8 mouse cellular contexts compared by ENCODE assay signal in the genomic region with DNA sequence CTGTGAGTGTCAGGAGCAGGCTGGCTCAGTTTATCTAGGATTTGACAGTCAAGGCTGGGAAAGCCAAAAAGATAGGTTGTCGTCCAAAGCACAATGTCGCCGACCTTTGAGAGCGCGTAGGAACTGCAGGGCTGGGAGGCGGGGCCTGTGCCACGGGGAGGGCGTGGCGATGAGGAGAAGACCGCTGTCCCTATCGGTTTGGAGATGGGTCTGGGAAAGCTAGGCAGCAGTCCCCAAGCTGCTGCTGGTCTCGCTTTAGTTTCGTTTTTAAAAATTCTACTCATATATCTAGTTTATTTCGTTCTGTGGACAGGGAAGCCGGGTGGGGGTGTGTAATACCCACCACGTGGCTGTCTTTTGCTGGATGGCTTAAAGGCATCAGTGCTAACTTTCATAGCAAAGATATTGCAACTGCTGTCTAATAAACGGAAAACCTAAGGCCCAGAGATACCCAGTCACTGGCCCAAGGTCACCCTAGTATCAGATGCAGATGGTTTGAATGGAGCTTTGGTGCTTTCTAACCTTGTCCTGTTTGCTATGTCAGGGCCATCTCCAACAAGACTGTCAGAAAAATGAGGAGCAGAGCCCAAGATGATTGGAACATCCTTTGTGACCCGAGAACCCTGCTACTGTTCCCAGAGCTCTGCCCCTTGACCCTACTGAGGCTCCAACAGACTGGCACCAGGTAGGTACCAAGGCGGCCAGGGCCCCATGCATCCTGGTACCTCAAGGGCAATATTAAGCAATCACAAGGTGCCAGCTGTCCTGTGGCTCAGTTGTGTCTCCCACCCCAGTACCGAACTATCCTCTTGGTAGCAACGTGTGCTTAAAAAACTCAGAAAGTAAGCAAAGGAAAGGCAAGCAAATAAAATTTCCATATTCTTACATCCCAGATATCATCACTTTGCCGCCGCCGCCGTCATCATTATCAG. TPM values are rescaled to one million over a fixed set of nuclear protein-coding genes. Genes with fewer than 3 reads are reported as not detected.
DNase-seq lines count a peak whose midpoint lies in the region; ATAC-seq and TF ChIP-seq lines count a peak whose summit lies in the region.

No protein-coding gene starts in this region.

- no peak for ATAC-seq in forebrain, embryonic 11.5 days (replicated peaks; ENCODE audit: low FRiP score)
- peak; percentile 57; the same call in 1 of the 2 replicates for ATAC-seq in neural tube, embryonic 15.5 days (ENCODE audit: low FRiP score)

- H3K27ac ChIP-seq in ES-Bruce4 (ENCODE audit: insufficient read depth, low read length), result no peak overlapping the region
- H3K27ac ChIP-seq in forebrain, embryonic 11.5 days (ENCODE audit: low read depth, low read length), result no peak overlapping the region
- no peak overlapping the region; the same call in 1 of the 2 replicates for H3K27ac ChIP-seq in neural tube, embryonic 15.5 days (replicated peaks)

- no peak overlapping the region for H3K9ac ChIP-seq in ES-Bruce4 (ENCODE audit: low read depth, poor library complexity, severe bottlenecking)
- no peak overlapping the region for H3K9ac ChIP-seq in forebrain, embryonic 11.5 days (ENCODE audit: low read length)
- peak overlapping the region; percentile 38 for H3K9ac ChIP-seq in neural tube, embryonic 15.5 days (replicated peaks)

- intact Hi-C loops in heart, postnatal 14 days (cut with DNase I), result loop anchor here (5.0 kb wide), 4 partner anchors 33 to 423 kb away; a partner anchor contains a TSS

- no peak for TF ChIP-seq POLR2A in ES-Bruce4 (IDR thresholded peaks at IDR 0.05; ENCODE audit: insufficient read depth, low read length)
- no peak for TF ChIP-seq POLR2A in lung, adult 2 months (IDR thresholded peaks at IDR 0.05; ENCODE audit: borderline replicate concordance, extremely low read depth, low read depth, low read length)

- H3K36me3 ChIP-seq in ES-Bruce4 (ENCODE audit: control insufficient read depth, insufficient read depth, low read length, poor library complexity, severe bottlenecking), result no peaks in the 10 kb centered on the region
- H3K36me3 ChIP-seq in forebrain, embryonic 11.5 days (ENCODE audit: control insufficient read depth, insufficient read depth, low read length), result no peaks in the 10 kb centered on the region
- no peaks in the 10 kb centered on the region for H3K36me3 ChIP-seq in neural tube, embryonic 15.5 days

- no peak for TF ChIP-seq EP300 in ES-Bruce4 (IDR thresholded peaks at IDR 0.05; ENCODE audit: insufficient read depth, low read depth, low read length)

- H3K4me1 ChIP-seq in ES-Bruce4 (ENCODE audit: control insufficient read depth, insufficient read depth, low read length), result no peaks in the 10 kb centered on the region
- peaks cover 4% of the 10 kb centered on the region for H3K4me1 ChIP-seq in forebrain, embryonic 11.5 days (replicated peaks; ENCODE audit: control insufficient read depth, insufficient read depth, low read length)
- no peaks in the 10 kb centered on the region; the same call in 1 of the 2 replicates for H3K4me1 ChIP-seq in lung, adult 2 months (ENCODE audit: control insufficient read depth, insufficient read depth, low read length)
- peaks cover 23% of the 10 kb centered on the region for H3K4me1 ChIP-seq in neural tube, embryonic 15.5 days

- DNase-seq in c-Kit-positive CD71-negative TER-119-negative erythroid progenitor cells, embryonic 14.5 days (ENCODE audit: low read depth), result peak; percentile 79
- DNase-seq in forebrain, embryonic 11.5 days (ENCODE audit: low spot score), result peak; percentile 80
- peak; percentile 83 to 89 for DNase-seq in heart, postnatal 14 days
- DNase-seq in kidney, postnatal 4 days, result peak; percentile 90 to 93
- DNase-seq in lung, adult 2 months, result peak; percentile 74
- peak; percentile 92 for DNase-seq in testis, postnatal 10 days (ENCODE audit: low spot score)

- peak; percentile 71 for TF ChIP-seq CTCF in ES-Bruce4 (IDR thresholded peaks at IDR 0.05; ENCODE audit: low read depth, low read length)
- peak; percentile 37; the same call in 1 of the 2 replicates for TF ChIP-seq CTCF in lung, adult 2 months (IDR thresholded peaks at IDR 0.05; ENCODE audit: insufficient read depth, low read length)

- H3K4me3 ChIP-seq in ES-Bruce4 (ENCODE audit: low read depth, low read length), result no peak overlapping the region
- H3K4me3 ChIP-seq in forebrain, embryonic 11.5 days (ENCODE audit: low read depth, low read length), result peak overlapping the region; percentile 14
- peak overlapping the region; percentile 45 for H3K4me3 ChIP-seq in lung, adult 2 months (replicated peaks; ENCODE audit: extremely low read depth, low read depth, low read length)
- H3K4me3 ChIP-seq in neural tube, embryonic 15.5 days (replicated peaks), result peak overlapping the region; percentile 47

- H3K9me3 ChIP-seq in ES-Bruce4 (replicated peaks; ENCODE audit: control insufficient read depth, insufficient read depth, low read length, poor library complexity, severe bottlenecking), result peaks cover 6% of the 10 kb centered on the region; the same call in 1 of the 2 replicates
- no peaks in the 10 kb centered on the region for H3K9me3 ChIP-seq in forebrain, embryonic 11.5 days (ENCODE audit: control insufficient read depth, low read length)
- H3K9me3 ChIP-seq in neural tube, embryonic 15.5 days (replicated peaks), result no peaks in the 10 kb centered on the region

- 23% methylated on average over 25 of the region's 25 CpGs for WGBS in forebrain, embryonic 11.5 days
- 15% methylated on average over 25 of the region's 25 CpGs for WGBS in lung, adult 2 months
- 24% methylated on average over 25 of the region's 25 CpGs for WGBS in neural tube, embryonic 15.5 days

- no peaks in the 10 kb centered on the region for H3K27me3 ChIP-seq in ES-Bruce4 (ENCODE audit: control insufficient read depth, insufficient read depth, low read length, poor library complexity, severe bottlenecking)
- H3K27me3 ChIP-seq in forebrain, embryonic 11.5 days (ENCODE audit: control insufficient read depth, insufficient read depth, low read length), result no peaks in the 10 kb centered on the region; the same call in 1 of the 2 replicates
- peaks cover 13% of the 10 kb centered on the region for H3K27me3 ChIP-seq in neural tube, embryonic 15.5 days (replicated peaks)

- peak overlapping the region; percentile 49 for H3K4me2 ChIP-seq in forebrain, embryonic 11.5 days (ENCODE audit: low read depth, low read length, severe bottlenecking)
- H3K4me2 ChIP-seq in neural tube, embryonic 15.5 days, result peak overlapping the region; percentile 84

RNA-seq across cellular contexts. Expression of a gene that starts 31.6 kb away (rescaled TPM):
- polyA plus RNA-seq in ES-Bruce4 (2011; ENCODE audit: insufficient read depth, insufficient read length, low read depth, missing spikeins), result 43.0 and 43.2 TPM in 2 replicates
- polyA plus RNA-seq in forebrain, embryonic 11.5 days (2014; fragmentation: Nextera tagmentation; extraction: Ambion mirVana), result 11.1 and 11.3 TPM in 2 replicates
- total RNA-seq in heart, postnatal 14 days (2021), result 1 to 10 TPM; 1.3 to 2.6 TPM
- polyA plus RNA-seq in lung, adult 2 months (2012; rRNA removed), result 1.5 and 1.8 TPM in 2 replicates
- polyA plus RNA-seq in neural tube, embryonic 15.5 days (2015; fragmentation: Nextera tagmentation; extraction: Ambion mirVana), result 2.3 and 3.5 TPM in 2 replicates

RNA-seq across cellular contexts. Expression of a gene that starts 40.5 kb away (rescaled TPM):
- polyA plus RNA-seq in ES-Bruce4 (2011; ENCODE audit: insufficient read depth, insufficient read length, low read depth, missing spikeins), result not detected in 2 replicates
- not detected in 2 replicates for polyA plus RNA-seq in forebrain, embryonic 11.5 days (2014; fragmentation: Nextera tagmentation; extraction: Ambion mirVana)
- total RNA-seq in heart, postnatal 14 days (2021), result 10 to 100 TPM; 78.9 to 80.4 TPM
- 1.8 and 2.4 TPM in 2 replicates for polyA plus RNA-seq in lung, adult 2 months (2012; rRNA removed)
- polyA plus RNA-seq in neural tube, embryonic 15.5 days (2015; fragmentation: Nextera tagmentation; extraction: Ambion mirVana), result 0.13 TPM in 1 of 2 replicates, not detected in the other

RNA-seq across cellular contexts. Expression of a gene that starts 47.6 kb away (rescaled TPM):
- 7.8 and 8.7 TPM in 2 replicates for polyA plus RNA-seq in ES-Bruce4 (2011; ENCODE audit: insufficient read depth, insufficient read length, low read depth, missing spikeins)
- polyA plus RNA-seq in forebrain, embryonic 11.5 days (2014; fragmentation: Nextera tagmentation; extraction: Ambion mirVana), result 4.5 and 4.9 TPM in 2 replicates
- total RNA-seq in heart, postnatal 14 days (2021), result 10 to 100 TPM in 1 of 2 experiments, 1 to 10 TPM in 1; 10.0 to 10.6 TPM
- polyA plus RNA-seq in lung, adult 2 months (2012; rRNA removed), result 101 and 114 TPM in 2 replicates
- polyA plus RNA-seq in neural tube, embryonic 15.5 days (2015; fragmentation: Nextera tagmentation; extraction: Ambion mirVana), result 27.5 and 30.5 TPM in 2 replicates

RNA-seq across cellular contexts. Expression of a gene that starts 54.1 kb away (rescaled TPM):
- polyA plus RNA-seq in ES-Bruce4 (2011; ENCODE audit: insufficient read depth, insufficient read length, low read depth, missing spikeins), result 58.9 and 63.0 TPM in 2 replicates
- 141 and 154 TPM in 2 replicates for polyA plus RNA-seq in forebrain, embryonic 11.5 days (2014; fragmentation: Nextera tagmentation; extraction: Ambion mirVana)
- 10 to 100 TPM; 91.1 to 91.8 TPM for total RNA-seq in heart, postnatal 14 days (2021)
- polyA plus RNA-seq in lung, adult 2 months (2012; rRNA removed), result 129 and 145 TPM in 2 replicates
- polyA plus RNA-seq in neural tube, embryonic 15.5 days (2015; fragmentation: Nextera tagmentation; extraction: Ambion mirVana), result 141 and 152 TPM in 2 replicates

RNA-seq across cellular contexts. Expression of a gene that starts 55.8 kb away (rescaled TPM):
- 23.5 and 24.5 TPM in 2 replicates for polyA plus RNA-seq in ES-Bruce4 (2011; ENCODE audit: insufficient read depth, insufficient read length, low read depth, missing spikeins)
- polyA plus RNA-seq in forebrain, embryonic 11.5 days (2014; fragmentation: Nextera tagmentation; extraction: Ambion mirVana), result 3.2 and 4.2 TPM in 2 replicates
- total RNA-seq in heart, postnatal 14 days (2021), result 1 to 10 TPM; 7.3 to 7.7 TPM
- 31.3 and 32.8 TPM in 2 replicates for polyA plus RNA-seq in lung, adult 2 months (2012; rRNA removed)
- polyA plus RNA-seq in neural tube, embryonic 15.5 days (2015; fragmentation: Nextera tagmentation; extraction: Ambion mirVana), result 3.7 and 3.8 TPM in 2 replicates
